Mouse (Mus musculus) hindbrain, postnatal 0 days (tissue): ENCODE results near the gene Sms. TPM values are rescaled to one million over a fixed set of nuclear protein-coding genes. Genes with fewer than 3 reads are reported as not detected.
A peak's percentile ranks its signal among the peaks of the same experiment; 100 is the strongest.

ENCODE experiments used
- ATAC-seq: fragments of 200-750 bp; cut with Nextera tagmentation; 2 replicates; pipeline ENCODE4 v1.8.0; 2017; ENCODE audit warnings: mild to moderate bottlenecking, moderate TSS enrichment, moderate library complexity
- DNase-seq: peaks from one replicate; pipeline ENCODE4 v3.0.0-alpha.2; 2015; ENCODE audit warnings: low spot score
- H3K27ac ChIP-seq: fragments of 300-500 bp; sonication (generic); 2 replicates; pipeline ENCODE4 v1.5.1; 2014; ENCODE audit warnings: mild to moderate bottlenecking
- H3K27me3 ChIP-seq: fragments of 300-500 bp; sonication (generic); 2 replicates; pipeline ENCODE4 v1.6.1; 2014; ENCODE audit warnings: low read length, mixed read lengths; ENCODE audit not compliant: insufficient read depth
- H3K36me3 ChIP-seq: fragments of 300-500 bp; sonication (generic); 2 replicates; pipeline ENCODE4 v1.6.1; 2014; ENCODE audit warnings: low read length, mixed read lengths; ENCODE audit not compliant: insufficient read depth
- H3K4me1 ChIP-seq: fragments of 300-500 bp; sonication (generic); 2 replicates; pipeline ENCODE4 v1.6.1; 2014; ENCODE audit warnings: antibody characterized with exemption, low read length, mixed read lengths; ENCODE audit not compliant: insufficient read depth
- H3K4me2 ChIP-seq: fragments of 300-500 bp; sonication (generic); 2 replicates; pipeline ENCODE4 v1.6.1; 2014; ENCODE audit warnings: low read depth, mild to moderate bottlenecking, low read length, moderate library complexity, mixed read lengths
- H3K4me3 ChIP-seq: fragments of 300-500 bp; sonication (generic); 2 replicates; pipeline ENCODE4 v1.5.1; 2014; ENCODE audit warnings: low read length
- H3K9ac ChIP-seq: fragments of 300-500 bp; sonication (generic); replicated peaks from 2 replicates; pipeline ENCODE4 v1.6.1; 2014; ENCODE audit warnings: mild to moderate bottlenecking, low read length, moderate library complexity, mixed read lengths
- H3K9me3 ChIP-seq: fragments of 300-500 bp; sonication (generic); 2 replicates; pipeline ENCODE4 v1.6.1; 2016; ENCODE audit warnings: low read length, mixed read lengths
- CTCF ChIP-seq: IDR thresholded peaks from 2 replicates; pipeline ENCODE4 v1.5.1; 2016; ENCODE audit warnings: antibody characterized with exemption, control low read depth, low read depth
- WGBS: fragments of 180-500 bp; shearing (Covaris S2); extraction: QIAGEN DNeasy Blood & Tissue Kit; methylation state at CpG from one replicate; pipeline ENCODE4 v1.1.7; 2014; 5-methylcytosine and 5-hydroxymethylcytosine counted together
- polyA plus RNA-seq: library from polyadenylated mRNA; unstranded; fragments of >200 nt; fragmentation: Nextera tagmentation; extraction: Ambion mirVana; gene quantifications from 2 replicates; pipeline ENCODE4 v1.2.1, GENCODE M21; 2015
- total RNA-seq: library from RNA; depleted of rRNA; stranded (reverse); fragments of >200 nt; gene quantifications from 2 replicates; pipeline ENCODE4 v1.2.3, GENCODE M21; 2014; rRNA removed

Gene Sms
- total and polyA plus RNA-seq, 2 experiments from 2014 or later = 94.5 to 174 TPM

DNA sequence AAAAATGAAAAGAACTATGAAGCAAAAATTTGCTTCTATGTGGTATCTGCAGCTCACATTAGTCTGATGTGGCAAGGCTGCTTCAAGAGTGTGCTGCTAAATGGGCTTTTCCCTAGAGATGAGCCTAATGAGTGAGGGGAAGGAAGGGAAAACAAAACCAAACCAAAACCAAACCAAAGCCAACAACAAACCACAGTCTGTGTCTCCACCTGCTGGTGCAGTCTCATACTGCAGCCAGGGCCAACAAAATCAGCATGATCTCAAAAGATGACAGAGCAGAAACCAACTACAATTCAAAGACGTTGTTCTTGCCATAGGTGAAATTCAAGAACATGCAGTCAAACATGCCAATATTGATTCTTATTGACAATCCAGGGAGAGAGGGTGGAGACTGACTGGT is 37.7 kb downstream of the Sms start:
- Histone ChIP-seq H3K27me3 (no peaks in the 10 kb centered on the region), H3K4me2 (no peak overlapping the region), H3K27ac (no peak overlapping the region), H3K9me3 (no peaks in the 10 kb centered on the region), H3K4me3 (no peak overlapping the region), H3K36me3 (no peaks in the 10 kb centered on the region), H3K4me1 (no peaks in the 10 kb centered on the region), H3K9ac (no peak overlapping the region)
- DNase-seq (peak; percentile 68), ATAC-seq (no peak)
- WGBS = 33% methylated on average over 1 of the region's 1 CpGs
- peak; percentile 88 for TF ChIP-seq CTCF

DNA sequence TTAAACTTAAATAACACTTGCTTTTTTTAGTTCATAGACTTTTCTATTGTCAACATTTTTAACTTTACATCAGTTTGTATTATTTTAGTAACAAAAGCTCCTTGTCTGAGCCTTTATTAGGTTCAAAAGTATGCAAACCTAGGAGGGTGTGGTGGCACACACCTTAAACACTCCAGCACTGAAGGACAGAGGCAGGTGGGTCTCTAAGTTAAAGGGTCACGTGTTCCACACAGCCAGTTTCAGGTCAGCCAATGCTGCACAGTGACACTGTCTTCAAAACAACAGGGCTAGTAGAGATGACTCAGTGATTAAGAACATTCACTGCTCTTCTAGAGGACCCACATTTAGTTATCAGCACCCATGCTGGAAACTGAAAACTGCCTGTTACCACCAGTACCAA is 43.1 kb downstream of the Sms start:
- TF ChIP-seq CTCF = no peak
- H3K9me3 ChIP-seq = no peaks in the 10 kb centered on the region
- no peaks in the 10 kb centered on the region for H3K27me3 ChIP-seq
- H3K4me2 ChIP-seq = no peak overlapping the region
- H3K27ac ChIP-seq = no peak overlapping the region
- no peak for DNase-seq
- no peak overlapping the region for H3K4me3 ChIP-seq
- no peaks in the 10 kb centered on the region for H3K4me1 ChIP-seq
- 84% methylated on average over 1 of the region's 1 CpGs for WGBS
- H3K9ac ChIP-seq = no peak overlapping the region
- no peak for ATAC-seq
- no peaks in the 10 kb centered on the region for H3K36me3 ChIP-seq

DNA sequence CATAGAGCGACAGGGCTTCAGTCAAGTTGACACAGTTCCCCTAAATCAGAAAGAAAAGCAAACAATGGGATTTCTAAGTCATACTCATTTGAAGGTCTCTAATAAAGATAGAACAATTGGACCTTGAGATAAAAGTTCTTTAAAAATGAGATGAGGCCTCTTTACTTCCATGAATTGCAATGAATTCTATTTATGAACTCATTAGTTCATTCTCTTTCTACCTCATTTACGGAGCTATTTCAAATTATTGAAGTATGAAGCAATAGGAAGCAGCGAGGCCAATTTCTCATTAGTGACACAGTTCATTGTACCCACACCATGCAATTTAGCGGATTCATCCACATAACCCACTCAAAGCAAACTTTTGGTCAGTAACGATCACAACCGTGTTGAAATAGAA is 44.7 kb downstream of the Sms start:
- Histone ChIP-seq H3K36me3 (no peaks in the 10 kb centered on the region), H3K27me3 (no peaks in the 10 kb centered on the region), H3K4me3 (no peak overlapping the region), H3K9ac (no peak overlapping the region), H3K4me2 (no peak overlapping the region), H3K4me1 (no peaks in the 10 kb centered on the region), H3K9me3 (no peaks in the 10 kb centered on the region), H3K27ac (no peak overlapping the region)
- DNase-seq (no peak), ATAC-seq (no peak)
- no peak for TF ChIP-seq CTCF
- WGBS = 75% methylated on average over 6 of the region's 6 CpGs

DNA sequence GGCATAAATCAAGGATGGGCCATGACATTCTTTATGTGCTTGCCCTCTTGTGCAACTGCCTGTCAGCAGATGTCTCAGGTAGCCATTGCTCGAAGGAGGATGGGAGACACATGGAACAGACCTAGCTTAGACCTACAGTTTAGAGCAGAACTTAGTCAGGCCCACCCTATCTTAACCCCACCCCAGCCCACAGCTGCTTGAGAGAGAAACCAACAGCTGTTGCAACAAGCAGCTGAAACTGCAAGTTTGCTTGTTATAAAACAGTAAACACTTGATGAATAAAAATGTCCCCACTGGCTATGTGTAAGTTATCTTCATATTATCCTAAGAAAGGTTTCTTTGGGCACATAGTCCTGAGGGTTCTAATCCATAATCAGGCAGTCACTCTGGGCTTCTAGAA is 57.3 kb downstream of the Sms start:
- Histone ChIP-seq H3K36me3 (no peaks in the 10 kb centered on the region), H3K9ac (no peak overlapping the region), H3K27me3 (no peaks in the 10 kb centered on the region), H3K4me2 (no peak overlapping the region), H3K9me3 (no peaks in the 10 kb centered on the region), H3K27ac (no peak overlapping the region), H3K4me3 (no peak overlapping the region), H3K4me1 (no peaks in the 10 kb centered on the region)
- ATAC-seq (no peak), DNase-seq (no peak)
- WGBS = 83% methylated on average over 1 of the region's 1 CpGs
- no peak for TF ChIP-seq CTCF

DNA sequence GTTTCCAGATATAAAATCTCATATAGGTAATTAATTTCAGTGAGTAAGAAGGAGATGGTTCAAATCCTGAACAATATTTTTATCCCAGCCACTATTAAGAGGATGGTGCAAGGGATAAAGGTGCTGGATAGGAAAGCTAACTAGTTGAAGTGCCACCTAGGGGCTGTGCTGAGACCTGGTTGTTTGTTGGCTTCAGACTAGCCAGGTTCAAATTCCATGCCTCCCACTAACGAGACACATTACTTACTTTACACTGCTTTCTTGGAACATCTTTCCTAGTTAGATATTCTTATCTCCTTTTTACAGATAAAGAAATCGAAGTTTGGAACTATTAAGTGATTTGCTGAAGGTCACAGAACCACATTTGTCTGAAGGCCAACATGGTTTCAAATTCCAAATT is 72.6 kb downstream of the Sms start:
- WGBS = 72% methylated on average over 2 of the region's 2 CpGs
- no peak for TF ChIP-seq CTCF
- H3K36me3 ChIP-seq = no peaks in the 10 kb centered on the region
- no peak overlapping the region for H3K4me2 ChIP-seq
- no peak for ATAC-seq
- no peak overlapping the region for H3K4me3 ChIP-seq
- no peaks in the 10 kb centered on the region for H3K4me1 ChIP-seq
- no peak for DNase-seq
- no peak overlapping the region for H3K27ac ChIP-seq
- no peaks in the 10 kb centered on the region for H3K9me3 ChIP-seq
- H3K27me3 ChIP-seq = no peaks in the 10 kb centered on the region
- no peak overlapping the region for H3K9ac ChIP-seq

DNA sequence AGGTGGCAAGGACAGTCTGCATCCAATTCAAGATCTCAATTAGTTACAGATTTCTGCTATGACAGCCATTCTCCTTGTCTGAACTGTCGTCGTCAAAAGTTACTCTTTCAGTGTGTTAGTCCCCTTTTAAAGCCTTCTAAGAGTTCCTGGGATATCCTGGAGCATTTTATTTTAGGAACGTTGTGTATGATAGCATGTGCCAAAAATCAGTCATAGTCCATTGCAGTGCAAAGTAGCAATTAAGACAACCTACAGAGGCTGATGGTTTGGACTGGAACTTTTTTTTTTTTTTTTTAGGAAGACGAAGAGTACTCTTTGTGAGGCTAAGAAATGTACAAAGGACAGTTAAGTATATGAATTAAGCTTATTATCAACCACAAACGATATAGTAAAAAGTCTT is 76.9 kb downstream of the Sms start, which contains the start of gene Phex:
Phex (minus strand) TSS at position 101 of the 400 bp plus-strand sequence.
- WGBS = 58% methylated on average over 5 of the region's 5 CpGs
- H3K4me3 ChIP-seq = no peak within 1 kb of the TSS
- no peak within 1 kb of the TSS for H3K4me2 ChIP-seq
- no peak within 1 kb of the TSS for H3K9ac ChIP-seq
- ATAC-seq = no peak
- no peaks in the 10 kb centered on the region for H3K36me3 ChIP-seq
- H3K4me1 ChIP-seq = no peaks in the 10 kb centered on the region
- H3K27ac ChIP-seq = no peak within 1 kb of the TSS
- no peaks in the 10 kb centered on the region for H3K27me3 ChIP-seq
- no peak for TF ChIP-seq CTCF
- DNase-seq = no peak
- no peaks in the 10 kb centered on the region for H3K9me3 ChIP-seq

DNA sequence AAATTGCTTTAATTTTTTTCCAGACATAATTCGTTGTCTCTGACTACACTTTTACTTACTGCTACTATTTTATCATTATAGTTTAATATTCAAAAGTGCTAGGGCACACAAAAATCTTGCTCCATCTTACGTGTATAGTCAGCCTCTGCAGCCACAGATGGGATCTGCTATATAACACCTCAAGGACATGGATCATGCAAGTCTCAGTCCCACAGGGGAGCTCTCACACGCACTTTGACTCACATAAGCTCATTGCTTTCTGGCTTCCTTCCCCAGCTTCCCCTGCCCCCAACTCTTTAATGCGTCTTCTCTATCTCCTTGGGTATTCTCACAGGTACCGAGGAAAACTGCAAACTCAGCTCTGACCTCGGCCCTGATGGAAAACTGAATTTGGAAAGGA is 87.2 kb downstream of the Sms start:
- Histone ChIP-seq H3K9me3 (no peaks in the 10 kb centered on the region), H3K9ac (no peak overlapping the region), H3K4me2 (no peak overlapping the region), H3K4me3 (no peak overlapping the region), H3K4me1 (no peaks in the 10 kb centered on the region), H3K27me3 (no peaks in the 10 kb centered on the region), H3K27ac (no peak overlapping the region), H3K36me3 (no peaks in the 10 kb centered on the region)
- no peak for TF ChIP-seq CTCF
- DNase-seq (no peak), ATAC-seq (no peak)
- 61% methylated on average over 6 of the region's 6 CpGs for WGBS

Other genes starting within 250 kb of the Sms start
- gene Phex, start 77.0 kb downstream of the Sms start, total RNA-seq = 0.93 and 0.99 TPM in 2 replicates
- gene Phex, start 77.0 kb downstream of the Sms start, polyA plus RNA-seq = 0.23 and 0.28 TPM in 2 replicates
- gene Yy2, start 76.7 kb upstream of the Sms start, total RNA-seq = 1.4 and 3.3 TPM in 2 replicates
- 1.0 and 2.8 TPM in 2 replicates for gene Yy2, start 76.7 kb upstream of the Sms start, polyA plus RNA-seq
- 10.3 and 14.5 TPM in 2 replicates for gene Mbtps2, start 106.4 kb upstream of the Sms start, total RNA-seq
- 21.6 and 22.6 TPM in 2 replicates for gene Mbtps2, start 106.4 kb upstream of the Sms start, polyA plus RNA-seq
- gene Smpx, start 206.6 kb upstream of the Sms start, total RNA-seq = 1.0 TPM in 1 of 2 replicates, not detected in the other
- gene Smpx, start 206.6 kb upstream of the Sms start, polyA plus RNA-seq = 0.63 and 0.89 TPM in 2 replicates